Mouse (Mus musculus) right cerebral cortex, adult 2 months (tissue): ENCODE measurements around the gene Zfp454.

Source experiments
- DNase-seq, 2 experiments: peaks; one replicate each; pipeline ENCODE4 v3.0.0; 2021 to 2022; ENCODE audit warnings: low spot score in 2 of 2

Zfp454 gene

GRCm38 (mm10) chr11:50887390-50888128 lies at the start of gene Zfp454:
TSS of gene Zfp454 (minus strand) at chr11:50887651.
- DNase-seq, result peak; percentile 97 to 99

GRCm38 (mm10) chr11:50932040-50932439 lies 44.6 kb upstream of the Zfp454 start:
- no peak for DNase-seq

- peak; percentile 86 to 90 for DNase-seq
Measured at GRCm38 (mm10) chr11:50931451-50931866, 44.0 kb upstream of the Zfp454 start, which contains the start of gene Zfp354b. TSS of gene Zfp354b (minus strand) at chr11:50931633.

- no peak for DNase-seq
Measured at GRCm38 (mm10) chr11:50931021-50931420, 43.6 kb upstream of the Zfp454 start.

GRCm38 (mm10) chr11:50930469-50931014 lies 43.1 kb upstream of the Zfp454 start:
- peak in 1 of 2 experiments; percentile 33 for DNase-seq

GRCm38 (mm10) chr11:50915671-50916320 lies 28.3 kb upstream of the Zfp454 start, which contains the start of gene Zfp2:
TSS of gene Zfp2 (minus strand) at chr11:50916165.
- peak; percentile 93 to 95 for DNase-seq

- no peak for DNase-seq
Measured at GRCm38 (mm10) chr11:50914461-50914860, 27.0 kb upstream of the Zfp454 start.

- DNase-seq, result no peak
Measured at GRCm38 (mm10) chr11:50913301-50913700, 25.9 kb upstream of the Zfp454 start.

- peak; percentile 29 to 38 for DNase-seq
Measured at GRCm38 (mm10) chr11:50908136-50908535, 20.7 kb upstream of the Zfp454 start.

GRCm38 (mm10) chr11:50897359-50897758 lies 9.9 kb upstream of the Zfp454 start:
- DNase-seq, result no peak

- no peak for DNase-seq
Measured at GRCm38 (mm10) chr11:50892441-50892840, 5.0 kb upstream of the Zfp454 start.

- DNase-seq, result no peak
Measured at GRCm38 (mm10) chr11:50886933-50887293, 538 bp downstream of the Zfp454 start.

GRCm38 (mm10) chr11:50886231-50886932 lies 1.1 kb downstream of the Zfp454 start:
- no peak for DNase-seq

- DNase-seq, result no peak
Measured at GRCm38 (mm10) chr11:50883756-50884155, 3.7 kb downstream of the Zfp454 start.

GRCm38 (mm10) chr11:50878641-50879040 lies 8.8 kb downstream of the Zfp454 start:
- no peak for DNase-seq

GRCm38 (mm10) chr11:50850989-50851601 lies 36.4 kb downstream of the Zfp454 start:
- peak in 1 of 2 experiments; percentile 9 for DNase-seq

- DNase-seq, result no peak
Measured at GRCm38 (mm10) chr11:50850177-50850735, 37.2 kb downstream of the Zfp454 start, which contains the start of gene Grm6. TSS of gene Grm6 (plus strand) at chr11:50850685.

GRCm38 (mm10) chr11:50849310-50849709 lies 38.1 kb downstream of the Zfp454 start:
- no peak for DNase-seq

- no peak for DNase-seq
Measured at GRCm38 (mm10) chr11:50848520-50849137, 38.8 kb downstream of the Zfp454 start.

- DNase-seq, result peak in 1 of 2 experiments; percentile 7
Measured at GRCm38 (mm10) chr11:50847047-50847446, 40.4 kb downstream of the Zfp454 start.

- no peak for DNase-seq
Measured at GRCm38 (mm10) chr11:50845951-50846350, 41.5 kb downstream of the Zfp454 start.
